Mouse (Mus musculus): ENCODE data around the gene Tbc1d8b.

Gene Tbc1d8b

DNA sequence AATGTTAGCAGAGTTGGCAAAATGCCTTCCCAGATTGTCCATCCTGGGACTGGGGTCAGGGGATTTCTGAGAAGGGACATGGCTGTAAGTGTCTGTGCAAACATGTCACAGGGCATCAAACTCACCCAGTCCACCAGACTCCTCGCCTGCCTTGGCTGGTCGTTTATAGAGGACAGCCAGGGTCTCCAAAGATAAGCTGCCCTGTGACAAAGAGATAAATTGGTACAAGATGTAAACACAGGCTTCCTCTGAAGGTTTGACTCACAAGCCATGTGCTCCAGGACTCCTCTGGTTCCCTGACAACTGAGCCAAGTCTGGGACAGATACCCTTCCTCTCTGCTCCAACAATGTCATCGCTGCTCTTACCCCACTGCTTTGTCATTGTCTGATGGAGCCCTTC lies 96.2 kb downstream of the Tbc1d8b start:
- no peak for DNase-seq (ENCODE audit: low spot score)

DNA sequence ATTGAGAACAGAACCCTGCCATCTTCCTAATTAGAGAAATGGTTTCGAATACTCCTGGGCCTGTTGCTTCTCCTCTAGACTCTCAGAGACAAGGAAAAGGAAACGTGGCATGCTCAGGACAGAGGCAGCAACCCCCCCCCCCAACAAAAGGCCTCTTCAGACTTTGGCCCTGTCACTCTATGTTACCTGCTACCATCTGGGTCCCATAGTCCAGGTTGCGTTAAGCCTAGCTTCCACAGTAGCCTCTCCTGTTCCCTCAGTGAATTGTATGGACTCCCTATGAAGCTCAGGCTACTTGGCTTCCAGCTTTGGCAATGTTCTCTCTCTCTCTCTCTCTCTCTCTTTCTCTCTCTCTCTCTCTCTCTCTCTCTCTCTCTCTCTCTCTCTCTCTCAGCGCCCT lies 96.8 kb downstream of the Tbc1d8b start:
- no peak for DNase-seq (ENCODE audit: low spot score)

DNA sequence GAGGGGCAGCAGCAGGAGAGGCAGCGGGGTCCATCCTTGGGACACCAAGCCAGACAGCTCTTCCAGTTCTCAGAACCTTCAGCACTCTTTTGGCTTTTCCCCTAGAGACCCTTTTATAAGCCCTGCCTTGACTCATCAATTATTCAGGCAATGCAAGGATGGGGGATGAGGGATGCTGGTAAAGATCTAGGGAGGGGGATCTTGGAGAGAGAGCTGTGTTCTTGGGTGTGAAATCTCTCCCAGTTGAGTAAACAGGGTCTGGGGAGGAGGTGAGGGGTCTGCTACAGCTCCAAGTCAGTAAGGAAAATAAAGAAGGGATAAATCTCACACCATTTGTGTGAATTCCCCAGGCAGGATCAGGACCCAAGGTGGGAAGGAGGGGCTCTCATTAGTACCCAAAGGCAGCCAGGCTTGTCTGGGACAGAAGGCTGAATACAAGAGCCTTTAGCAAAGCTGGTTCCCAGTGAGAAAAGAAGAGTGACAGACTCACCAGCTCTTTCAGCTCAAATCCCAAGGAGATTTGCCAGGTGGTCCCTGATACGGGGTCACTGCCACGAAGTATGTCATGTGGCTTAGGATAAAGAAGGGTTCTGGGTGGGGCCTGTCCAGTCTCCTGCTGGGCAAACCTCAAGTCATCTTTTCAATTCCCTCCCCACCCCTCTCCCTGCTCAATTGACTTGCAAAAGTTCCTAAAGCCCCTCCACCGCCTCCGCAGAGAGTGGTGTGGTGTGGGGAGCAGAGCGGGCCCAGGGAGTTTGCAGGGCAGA lies 97.7 kb downstream of the Tbc1d8b start, which contains the start of gene Ripply1:
Ripply1 (minus strand) TSS at position 76 of the 767 bp plus-strand sequence.
- no peak for DNase-seq (ENCODE audit: low spot score)

DNA sequence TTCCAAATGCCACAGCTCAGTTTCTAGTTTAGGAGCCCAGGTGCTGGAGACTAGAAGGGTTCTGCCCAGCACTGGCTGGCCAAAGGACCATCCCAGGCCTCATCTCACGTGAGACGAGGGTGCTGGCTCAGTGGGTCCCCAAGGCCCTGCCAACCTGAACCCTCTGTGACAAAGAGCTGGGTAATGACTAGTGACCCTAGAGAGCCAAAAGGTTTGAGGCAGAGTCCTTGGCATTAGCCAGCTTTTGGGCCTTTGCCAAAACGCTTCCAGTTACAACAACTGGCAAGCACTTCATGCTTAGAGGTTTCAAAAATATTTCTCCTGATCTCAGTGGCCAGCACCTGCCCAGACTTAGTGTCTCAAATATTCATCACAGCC lies 98.2 kb downstream of the Tbc1d8b start:
- no peak for DNase-seq (ENCODE audit: low spot score)

DNA sequence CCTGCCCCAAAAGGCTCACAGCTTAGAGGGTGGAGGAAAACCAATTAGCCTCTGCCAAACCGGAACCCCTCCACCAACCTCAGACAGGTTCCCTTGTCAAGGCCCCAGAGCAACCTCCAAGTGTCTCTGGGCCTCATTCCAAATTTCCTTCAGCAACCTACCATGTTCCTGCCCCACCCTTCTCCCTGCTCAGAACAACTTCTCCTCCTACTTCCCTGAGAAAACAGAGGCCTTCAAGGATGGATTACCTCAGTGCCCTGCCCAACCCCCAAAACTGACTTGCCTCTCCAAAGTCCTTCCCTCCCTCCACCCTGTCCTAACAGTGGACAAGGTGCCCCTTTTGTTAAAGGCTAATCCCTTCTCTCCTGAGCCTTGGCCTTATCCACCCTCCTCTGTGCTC lies 101.0 kb downstream of the Tbc1d8b start:
- no peak for DNase-seq (ENCODE audit: low spot score)

DNA sequence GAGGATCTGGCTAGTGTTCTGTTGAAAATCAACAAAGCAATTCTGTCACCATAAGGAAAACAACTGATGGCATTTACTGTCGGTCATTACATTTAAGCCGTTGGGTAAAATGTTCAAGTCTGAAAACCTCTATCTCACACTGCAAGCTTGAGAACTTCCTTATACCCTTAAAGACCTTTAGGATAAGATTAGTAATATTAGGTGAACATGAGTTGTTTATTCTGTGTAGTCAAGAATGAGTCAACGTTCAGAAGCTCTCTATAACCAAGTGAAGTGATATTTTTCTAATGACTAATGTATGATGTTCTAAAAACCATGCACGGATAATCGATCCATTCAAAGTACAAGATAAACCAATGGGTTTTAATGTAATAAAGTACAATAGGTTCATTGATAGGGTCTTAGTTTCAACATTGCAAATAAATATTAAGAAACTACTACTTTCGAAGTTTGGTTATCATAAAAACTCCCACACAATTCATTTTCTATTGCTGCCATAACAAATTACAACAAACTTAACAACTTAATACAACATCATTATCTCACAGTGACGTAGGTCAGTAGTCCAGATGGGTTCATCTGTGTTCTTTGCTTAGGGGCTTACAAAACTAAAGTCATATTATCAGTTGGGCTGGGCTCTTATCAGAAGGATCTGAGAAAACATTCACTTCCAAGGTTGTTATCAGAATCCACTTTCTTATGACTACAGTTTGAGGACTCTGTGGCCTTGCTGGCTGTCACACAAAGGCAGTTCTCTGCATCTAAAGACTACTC lies 109.5 kb downstream of the Tbc1d8b start:
- DNase-seq (ENCODE audit: low spot score), result no peak

DNA sequence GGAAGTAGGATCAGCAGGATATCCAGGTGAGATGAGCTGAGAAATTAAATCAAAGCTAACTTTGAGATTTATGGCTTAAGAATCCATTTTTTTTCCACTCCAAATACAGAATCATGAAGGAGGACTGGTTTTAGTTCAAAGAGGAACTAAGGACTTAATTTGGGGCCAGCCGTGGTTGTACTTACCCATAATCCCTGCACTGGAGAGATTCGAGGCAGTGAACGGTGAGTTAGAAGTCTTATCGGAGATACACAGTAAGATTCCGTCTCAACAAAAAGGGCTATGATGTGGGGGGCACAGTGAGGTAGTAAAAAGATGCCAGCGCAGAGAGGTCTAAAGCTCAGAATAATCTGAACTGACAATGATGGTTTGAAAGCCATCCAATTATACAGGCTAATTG lies 111.2 kb downstream of the Tbc1d8b start:
- no peak for DNase-seq (ENCODE audit: low spot score)

DNA sequence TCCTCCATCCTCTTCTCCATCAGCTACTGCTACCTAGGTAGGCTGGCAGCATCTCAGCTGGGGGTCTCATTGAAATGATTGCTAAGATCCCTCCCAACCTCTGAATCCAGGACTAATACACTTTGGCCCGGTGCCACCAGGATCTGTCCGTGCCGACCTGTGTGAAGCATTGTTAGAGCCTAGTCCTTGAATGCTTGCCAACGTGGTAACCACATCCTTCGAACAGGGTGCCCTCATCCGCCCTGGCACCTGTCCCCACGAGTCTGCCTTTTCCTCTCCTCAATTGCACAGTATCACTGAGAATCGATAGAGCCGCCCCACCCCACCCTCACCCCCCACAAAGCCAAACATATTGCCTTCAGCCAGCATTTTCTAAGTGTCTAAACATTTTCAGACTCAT lies 113.1 kb downstream of the Tbc1d8b start:
- no peak for DNase-seq (ENCODE audit: low spot score)

DNA sequence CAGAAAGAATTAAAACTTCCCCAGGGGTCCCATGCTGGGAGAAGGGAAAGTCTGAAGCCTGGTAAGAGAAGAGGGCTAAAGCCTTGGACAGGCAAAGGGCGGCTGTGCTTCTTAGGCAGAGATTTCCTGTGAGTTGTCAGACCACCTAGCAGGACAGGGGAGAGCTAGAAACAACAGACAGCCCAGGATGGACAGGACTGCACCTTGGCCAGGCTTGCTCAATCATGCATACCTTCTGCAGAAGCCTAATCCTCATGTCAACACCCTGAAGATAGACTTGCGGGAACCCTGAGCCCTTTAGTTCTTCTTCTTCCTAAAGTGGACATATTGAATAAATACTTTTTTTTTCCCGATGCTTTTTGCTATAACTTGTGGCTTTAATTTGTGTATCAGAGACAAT lies 115.2 kb downstream of the Tbc1d8b start:
- DNase-seq (ENCODE audit: low spot score), result no peak

DNA sequence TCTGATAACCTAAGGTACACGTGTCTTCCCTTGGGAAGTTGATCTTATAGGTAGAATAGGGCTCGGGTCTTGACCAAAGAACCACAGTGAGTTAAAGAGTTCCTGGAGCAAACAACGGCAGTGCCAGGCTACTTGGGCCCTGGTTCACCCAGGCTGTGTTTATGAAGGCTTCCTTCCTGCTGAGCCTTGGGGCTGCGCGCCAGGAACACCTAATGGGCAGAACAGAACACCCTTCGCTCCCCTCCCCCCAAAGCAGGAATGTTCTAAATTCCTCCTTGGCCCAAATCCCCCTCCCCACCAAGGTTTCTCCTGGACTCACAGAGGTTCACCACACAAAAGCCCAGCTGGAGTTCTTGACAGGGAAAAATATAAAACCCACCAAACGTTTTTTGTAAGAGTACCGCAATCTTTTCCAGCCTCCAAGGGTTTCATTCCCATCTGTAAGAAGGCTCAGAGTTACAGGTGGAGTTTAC lies 115.6 kb downstream of the Tbc1d8b start, which contains the start of gene Cldn2:
Cldn2 (plus strand) TSS at position 423 of the 473 bp plus-strand sequence.
- no peak for DNase-seq (ENCODE audit: low spot score)
